Mouse (Mus musculus): Measurements from ENCODE around the gene Tmem97.
"Not testable (repeated sequence)": the region's sequence is repeated elsewhere in the genome, so short reads cannot be mapped to it uniquely, and the experiment has no call there.

Tmem97 gene

DNA sequence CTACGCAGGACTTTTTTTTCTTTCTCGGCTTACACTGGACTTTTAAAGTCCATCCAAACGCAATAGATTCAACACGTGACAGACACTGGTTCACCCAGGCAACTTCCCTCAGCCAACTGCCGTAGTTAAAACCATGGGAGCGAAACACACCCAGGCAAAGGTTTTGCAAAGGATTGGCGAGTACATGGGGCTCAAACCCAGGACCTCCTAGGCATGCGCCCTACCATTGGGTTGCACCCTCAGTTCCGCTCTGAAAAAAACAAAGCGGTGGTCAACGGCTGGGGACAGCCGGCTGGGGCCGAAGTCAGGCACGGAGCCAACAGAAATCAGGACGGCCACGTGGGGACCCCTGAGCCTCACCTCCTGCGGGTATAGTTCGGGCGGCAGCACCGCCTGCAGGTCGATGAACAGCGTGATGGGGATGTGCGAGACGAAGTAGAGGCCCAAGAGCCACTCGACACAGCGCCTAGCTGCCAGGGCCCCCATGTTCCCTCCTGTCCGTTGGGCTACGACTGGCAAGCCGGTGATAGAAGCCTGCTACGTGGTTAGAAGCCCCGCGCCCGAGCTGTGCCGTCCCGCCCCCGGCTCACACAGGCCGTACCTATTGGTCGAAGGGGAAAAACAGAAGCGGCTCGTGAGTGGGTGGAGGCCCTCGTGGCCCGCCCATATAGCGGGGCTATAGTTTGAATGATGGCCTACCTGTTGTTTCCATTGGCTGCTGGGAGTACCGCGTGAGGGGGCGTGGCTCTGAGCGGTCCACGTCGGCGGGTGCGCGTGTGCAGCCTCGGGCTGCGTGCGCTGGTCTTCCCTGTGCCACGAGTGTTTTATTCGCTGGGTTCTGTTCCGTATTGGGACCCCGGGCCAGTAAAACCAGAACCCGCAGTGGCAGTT, at the start of gene Tmem97:
Gene Tmem97, minus strand, starts transcription at position 610 of the 891 bp plus-strand sequence.
- DNase-seq (ENCODE audit: low read depth, low spot score): peak; percentile 99

DNA sequence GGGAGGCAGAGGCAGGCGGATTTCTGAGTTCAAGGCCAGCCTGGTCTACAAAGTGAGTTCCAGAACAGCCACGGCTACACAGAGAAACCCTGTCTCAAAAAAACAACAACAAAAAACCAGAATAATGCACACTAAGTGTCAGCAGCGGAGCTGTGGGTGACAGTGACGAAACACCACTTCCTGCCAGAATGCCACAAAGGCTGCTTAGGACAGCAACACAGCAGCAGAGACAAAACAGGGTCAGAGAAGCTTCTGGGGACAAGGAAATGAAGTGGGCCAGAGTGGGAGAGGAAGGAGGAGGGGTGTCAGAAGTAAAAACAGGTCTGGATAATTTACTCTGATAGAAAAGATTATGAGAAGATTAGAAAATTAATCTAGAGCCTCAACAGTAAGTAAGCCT, 49.5 kb upstream of the Tmem97 start:
- peak; percentile 42 for DNase-seq (ENCODE audit: low read depth, low spot score)

- DNase-seq (ENCODE audit: low read depth, low spot score): no peak
Observed at GRCm38 (mm10) chr11:78598763-78599415, 48.3 kb upstream of the Tmem97 start.

DNA sequence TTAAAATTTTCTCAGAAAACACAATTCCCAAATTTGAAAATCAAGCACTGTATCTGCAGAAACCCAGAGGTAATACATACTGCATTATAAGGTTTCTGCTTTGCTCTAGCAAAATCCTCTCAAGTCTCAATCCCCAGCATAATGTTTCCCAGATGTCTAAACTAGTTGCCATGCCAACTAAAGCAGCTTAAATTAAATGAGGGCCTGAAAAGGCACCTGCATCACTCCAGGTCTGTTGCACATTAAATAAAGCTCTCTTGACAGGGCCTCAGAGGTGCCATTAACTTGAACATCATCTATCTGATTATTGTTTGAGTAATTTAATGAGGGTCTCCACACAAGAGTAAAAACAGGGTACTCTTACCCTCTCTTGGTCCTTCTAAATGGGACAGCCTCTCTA, 46.2 kb upstream of the Tmem97 start:
- peak; percentile 55 for DNase-seq (ENCODE audit: low read depth, low spot score)

DNA sequence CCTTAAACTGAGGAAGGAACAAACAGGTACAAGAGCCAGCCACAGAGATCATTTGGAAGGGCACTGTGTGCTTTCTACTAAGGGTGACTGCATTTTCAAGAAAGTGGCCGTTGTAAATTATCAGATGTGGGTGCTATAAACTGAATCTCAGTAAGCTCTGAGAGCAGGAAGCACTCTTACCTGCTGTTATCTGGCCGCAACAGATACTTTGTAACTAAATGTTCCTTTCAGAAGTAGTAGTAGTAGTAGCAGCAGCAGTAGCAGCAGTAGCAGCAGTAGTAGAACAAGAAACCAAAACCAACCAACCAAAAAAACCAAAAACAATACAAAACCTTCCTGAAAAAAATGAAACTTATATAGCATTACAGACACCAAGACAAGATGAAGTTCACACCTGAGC, 45.2 kb upstream of the Tmem97 start:
- no peak for DNase-seq (ENCODE audit: low read depth, low spot score)

GRCm38 (mm10) chr11:78594271-78594964, 43.8 kb upstream of the Tmem97 start:
- no peak for DNase-seq (ENCODE audit: low read depth, low spot score)

GRCm38 (mm10) chr11:78587677-78588076, 37.1 kb upstream of the Tmem97 start:
- not testable (repeated sequence) for DNase-seq (ENCODE audit: low read depth, low spot score)

DNA sequence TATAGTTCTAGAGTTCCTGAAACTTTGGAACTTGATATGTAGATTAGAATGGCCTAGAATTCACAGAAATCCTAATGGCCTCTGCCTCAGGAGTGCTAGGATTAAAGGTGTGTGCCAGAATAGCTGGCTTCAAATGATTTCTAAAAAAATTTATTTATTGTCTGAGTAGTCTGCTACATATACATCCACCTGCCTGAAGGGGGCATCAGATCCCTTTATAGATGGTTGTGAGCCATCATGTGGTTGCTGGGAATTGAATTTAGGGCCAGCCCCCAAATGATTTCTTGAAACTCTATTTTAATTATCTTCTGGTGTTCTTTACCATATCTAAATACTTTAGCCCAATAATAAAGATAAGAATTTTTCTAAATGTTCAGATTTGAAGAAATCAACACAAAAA, 35.5 kb upstream of the Tmem97 start:
- no peak for DNase-seq (ENCODE audit: low read depth, low spot score)

- DNase-seq (ENCODE audit: low read depth, low spot score): no peak
Observed at GRCm38 (mm10) chr11:78582848-78583247, 32.3 kb upstream of the Tmem97 start.

DNA sequence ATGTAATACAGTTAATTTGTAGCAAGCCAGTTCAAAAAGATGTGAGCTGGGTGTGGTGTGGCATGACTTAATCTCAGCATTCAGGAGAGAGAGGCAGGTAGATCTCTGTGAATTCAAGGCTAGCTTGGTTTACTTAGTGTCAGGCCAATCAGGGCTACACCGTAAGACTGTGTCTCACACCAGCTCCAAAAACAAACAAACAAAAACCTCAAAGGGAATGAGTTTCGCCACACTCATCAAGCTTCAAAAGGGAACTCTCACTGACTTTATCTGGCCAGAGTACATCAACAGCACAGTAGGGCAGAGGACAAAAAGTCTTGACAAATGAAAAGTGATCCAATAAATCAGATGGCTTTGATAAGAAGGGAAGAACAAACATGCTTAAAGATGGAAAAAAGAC, 24.4 kb upstream of the Tmem97 start:
- DNase-seq (ENCODE audit: low read depth, low spot score): no peak

GRCm38 (mm10) chr11:78574536-78574935, 24.0 kb upstream of the Tmem97 start:
- DNase-seq (ENCODE audit: low read depth, low spot score): no peak

DNA sequence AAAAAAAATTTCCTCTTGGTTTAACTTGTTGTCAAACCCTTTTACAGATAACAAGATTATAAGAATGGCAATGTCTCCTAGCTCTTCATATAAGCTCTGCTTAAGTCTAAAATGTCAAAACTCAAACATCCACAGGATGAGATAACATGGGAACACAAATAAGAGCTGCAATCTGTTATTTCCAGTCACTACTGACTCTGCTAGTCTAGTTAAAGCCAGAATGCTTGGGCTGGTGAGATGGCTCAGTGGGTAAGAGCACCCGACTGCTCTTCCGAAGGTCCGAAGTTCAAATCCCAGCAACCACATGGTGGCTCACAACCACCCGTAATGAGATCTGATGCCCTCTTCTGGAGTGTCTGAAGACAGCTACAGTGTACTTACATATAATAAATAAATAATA, 23.5 kb upstream of the Tmem97 start:
- not testable (repeated sequence) for DNase-seq (ENCODE audit: low read depth, low spot score)

- no peak for DNase-seq (ENCODE audit: low read depth, low spot score)
Observed at GRCm38 (mm10) chr11:78571854-78572253, 21.3 kb upstream of the Tmem97 start.

DNA sequence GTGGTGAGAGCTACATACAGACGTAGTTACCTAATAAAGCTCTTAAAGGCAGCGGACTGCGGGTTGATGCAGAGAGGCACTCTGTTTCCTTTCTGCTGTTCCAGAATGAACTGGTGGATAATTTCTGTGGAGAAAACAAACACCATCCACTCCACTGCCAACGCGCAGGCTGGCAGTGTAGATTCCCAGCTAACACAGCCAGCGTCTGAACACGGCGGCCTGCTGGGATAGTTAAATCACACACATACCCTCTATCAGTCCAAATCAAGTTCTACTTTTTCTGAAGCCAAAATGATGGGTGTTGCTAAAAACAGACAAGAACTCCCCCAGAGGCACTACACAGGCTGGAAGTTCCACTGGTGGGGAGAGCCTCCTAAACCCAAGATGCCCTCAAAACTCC, 20.9 kb upstream of the Tmem97 start:
- DNase-seq (ENCODE audit: low read depth, low spot score): peak; percentile 67

DNA sequence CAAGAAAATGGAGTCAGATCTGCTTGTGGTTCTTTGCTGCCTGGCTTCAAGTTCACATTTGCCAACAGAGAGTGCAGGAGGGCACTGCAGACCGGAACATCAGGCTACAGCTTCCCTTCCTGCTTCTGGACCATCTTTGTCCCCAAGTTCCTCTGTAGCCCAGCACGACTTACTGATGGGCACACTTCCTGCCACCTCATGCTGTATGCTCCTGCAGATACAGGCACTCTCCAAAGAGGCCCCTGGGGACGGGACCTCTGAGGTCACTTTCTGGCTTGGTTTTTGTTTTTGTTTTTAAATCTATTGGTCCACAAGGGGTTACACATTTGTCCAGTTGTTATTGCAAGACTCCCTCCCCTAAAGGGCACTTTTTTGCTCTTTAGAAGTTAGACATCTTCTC, 19.2 kb upstream of the Tmem97 start:
- DNase-seq (ENCODE audit: low read depth, low spot score): no peak

DNA sequence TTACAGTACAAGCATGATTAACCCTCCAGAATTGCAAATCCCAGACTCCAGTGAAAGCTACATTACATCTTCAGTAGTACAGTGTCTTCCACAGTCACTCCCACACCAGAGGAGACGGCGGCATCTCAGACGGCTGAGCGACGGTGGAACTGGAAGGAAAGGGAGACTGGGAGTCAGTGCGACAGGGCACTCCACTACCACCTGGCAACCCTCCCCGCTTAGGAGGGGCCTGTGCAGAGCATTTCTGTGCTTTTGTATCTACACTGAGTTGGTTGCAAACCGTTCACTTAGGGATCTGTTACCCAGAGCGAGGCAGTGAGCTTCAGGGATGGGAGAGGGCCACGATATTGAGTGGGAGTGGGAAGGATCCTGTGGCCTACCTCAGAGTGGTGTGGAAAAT, 18.2 kb upstream of the Tmem97 start:
- DNase-seq (ENCODE audit: low read depth, low spot score): no peak

GRCm38 (mm10) chr11:78567614-78568013, 17.0 kb upstream of the Tmem97 start:
- DNase-seq (ENCODE audit: low read depth, low spot score): no peak

- DNase-seq (ENCODE audit: low read depth, low spot score): peak; percentile 40
Observed at GRCm38 (mm10) chr11:78566775-78567174, 16.2 kb upstream of the Tmem97 start.

GRCm38 (mm10) chr11:78560447-78560846, 9.9 kb upstream of the Tmem97 start:
- DNase-seq (ENCODE audit: low read depth, low spot score): peak; percentile 91

GRCm38 (mm10) chr11:78557241-78557640, 6.7 kb upstream of the Tmem97 start:
- no peak for DNase-seq (ENCODE audit: low read depth, low spot score)

DNA sequence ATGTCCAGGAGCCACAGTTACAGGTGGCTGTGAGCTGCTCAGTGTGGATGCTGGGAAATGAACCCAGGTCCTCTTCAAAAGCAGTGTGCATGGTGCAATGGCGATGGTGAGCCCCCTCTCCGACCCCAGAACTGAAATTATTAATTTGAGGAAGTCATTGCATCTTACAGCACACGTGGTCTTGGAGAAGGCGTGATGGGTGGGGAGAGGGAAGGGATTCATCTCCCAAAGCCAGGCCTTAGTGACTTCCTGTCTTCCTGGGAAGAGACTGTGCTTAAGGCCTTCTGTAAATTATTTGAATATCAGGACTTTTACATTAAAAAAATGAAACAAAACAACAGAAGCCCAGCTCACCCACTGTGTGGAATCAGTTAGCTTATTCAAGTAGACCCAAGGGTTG, 5.5 kb upstream of the Tmem97 start:
- DNase-seq (ENCODE audit: low read depth, low spot score): no peak

DNA sequence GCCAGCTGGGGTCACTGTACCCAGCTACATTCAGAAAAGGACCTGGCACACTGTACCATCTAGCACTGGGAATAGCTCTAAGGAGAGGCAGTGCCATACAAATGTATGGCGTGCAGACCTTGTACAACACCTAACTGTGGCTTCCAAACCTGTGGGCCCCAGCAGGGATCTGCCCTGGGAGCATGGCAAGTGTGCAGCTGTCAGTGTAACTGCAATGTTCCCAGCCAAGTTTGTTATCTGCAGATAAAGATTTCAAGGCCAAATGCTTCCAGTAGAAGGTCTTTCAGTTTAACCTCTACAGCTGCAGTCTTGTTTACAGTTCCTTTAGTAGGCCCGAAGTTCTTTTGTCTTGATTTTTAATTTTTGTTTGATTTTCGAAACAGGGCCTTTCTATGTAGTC, 5.0 kb upstream of the Tmem97 start:
- DNase-seq (ENCODE audit: low read depth, low spot score): no peak

- no peak for DNase-seq (ENCODE audit: low read depth, low spot score)
Observed at GRCm38 (mm10) chr11:78551059-78551398, 452 bp upstream of the Tmem97 start.
